Mouse (Mus musculus) lung, adult 18-20 months (tissue): ENCODE results near the gene Gmip.

Experiments
- DNase-seq, 2 experiments: peaks; one replicate each; pipeline ENCODE4 v3.0.0; 2022; ENCODE audit warnings: mixed read lengths in 2 of 2

Gmip gene

GRCm38 (mm10) chr8:69804537-69804936 lies 3.9 kb upstream of the Gmip start:
- DNase-seq, result no peak

- no peak for DNase-seq
Measured at GRCm38 (mm10) chr8:69805086-69805485, 3.4 kb upstream of the Gmip start.

GRCm38 (mm10) chr8:69805491-69805890 lies 3.0 kb upstream of the Gmip start:
- no peak for DNase-seq

GRCm38 (mm10) chr8:69807236-69807635 lies 1.2 kb upstream of the Gmip start:
- DNase-seq, result no peak

GRCm38 (mm10) chr8:69808864-69809403 lies 455 bp downstream of the Gmip start:
- DNase-seq, result peak; percentile 43 to 44

GRCm38 (mm10) chr8:69809820-69810219 lies 1.3 kb downstream of the Gmip start:
- DNase-seq, result no peak

GRCm38 (mm10) chr8:69814881-69815280 lies 6.4 kb downstream of the Gmip start:
- DNase-seq, result no peak

GRCm38 (mm10) chr8:69815396-69815795 lies 6.9 kb downstream of the Gmip start:
- no peak for DNase-seq

- no peak for DNase-seq
Measured at GRCm38 (mm10) chr8:69820466-69820865, 12.0 kb downstream of the Gmip start.

GRCm38 (mm10) chr8:69821971-69822385 lies 13.5 kb downstream of the Gmip start:
- DNase-seq, result peak in 1 of 2 experiments; percentile 19

- DNase-seq, result peak; percentile 78 to 80
Measured at GRCm38 (mm10) chr8:69822386-69823191, 14.1 kb downstream of the Gmip start, which contains the start of gene Lpar2. Gene Lpar2, plus strand, starts transcription at chr8:69822429.

- no peak for DNase-seq
Measured at GRCm38 (mm10) chr8:69826371-69826770, 17.9 kb downstream of the Gmip start.

- peak; percentile 80 to 84 for DNase-seq
Measured at GRCm38 (mm10) chr8:69832298-69832853, 23.9 kb downstream of the Gmip start, which contains the start of gene Pbx4. Gene Pbx4, plus strand, starts transcription at chr8:69832491.

- DNase-seq, result no peak
Measured at GRCm38 (mm10) chr8:69837057-69837682, 28.7 kb downstream of the Gmip start.

- no peak for DNase-seq
Measured at GRCm38 (mm10) chr8:69847167-69848065, 38.9 kb downstream of the Gmip start.

GRCm38 (mm10) chr8:69848951-69849350 lies 40.5 kb downstream of the Gmip start:
- DNase-seq, result peak; percentile 78 to 81

- no peak for DNase-seq
Measured at GRCm38 (mm10) chr8:69849899-69850298, 41.4 kb downstream of the Gmip start.

GRCm38 (mm10) chr8:69850926-69851506 lies 42.5 kb downstream of the Gmip start:
- DNase-seq, result no peak

GRCm38 (mm10) chr8:69853869-69854268 lies 45.4 kb downstream of the Gmip start:
- DNase-seq, result no peak

- DNase-seq, result no peak
Measured at GRCm38 (mm10) chr8:69860807-69861206, 52.3 kb downstream of the Gmip start.

GRCm38 (mm10) chr8:69861251-69861650 lies 52.8 kb downstream of the Gmip start:
- DNase-seq, result no peak
